ENCODE assay signal across 8 mouse cellular contexts in genomic region chr8:107403038-107403781, GRCm38 (mm10). TPM values are rescaled to one million over a fixed set of nuclear protein-coding genes. Genes with fewer than 3 reads are reported as not detected.
DNase-seq lines count a peak whose midpoint lies in the region; ATAC-seq and TF ChIP-seq lines count a peak whose summit lies in the region.

TSS of gene Nqo1 (minus strand) at chr8:107403206.

- TF ChIP-seq CTCF in kidney, postnatal 0 days (IDR thresholded peaks at IDR 0.05; ENCODE audit: low read depth): no peak
- TF ChIP-seq CTCF in liver, adult 2 months (IDR thresholded peaks at IDR 0.05; ENCODE audit: low read depth, low read length): no peak

- peak; percentile 92 for DNase-seq in c-Kit-negative CD71-positive TER-119-positive erythroid progenitor cells, embryonic 14.5 days (ENCODE audit: low read depth, low spot score)
- peak; percentile 91 for DNase-seq in fibroblast of lung, adult 2 months (ENCODE audit: low read depth)
- DNase-seq in kidney, postnatal 0 days (ENCODE audit: low spot score): peak; percentile 95
- DNase-seq in liver, adult 2 months (ENCODE audit: extremely low read depth, low read depth, low spot score): peak; percentile 76
- peak; percentile 76 to 84 for DNase-seq in spleen, postnatal 4 days (ENCODE audit: low spot score in 2 of 2)

- 0 out of 2 replicates have a peak, but pooled peaks cover 2% of the 10 kb centered on the region for H3K27me3 ChIP-seq in heart, embryonic 13.5 days (replicated peaks)
- H3K27me3 ChIP-seq in kidney, postnatal 0 days (ENCODE audit: insufficient read depth, low read length): no peaks in the 10 kb centered on the region
- no peaks in the 10 kb centered on the region for H3K27me3 ChIP-seq in liver, adult 2 months (ENCODE audit: control insufficient read depth, insufficient read depth, low read length)

- H3K79me2 ChIP-seq in liver, adult 2 months (ENCODE audit: control insufficient read depth, insufficient read depth, low read length): no peaks in the 10 kb centered on the region

- no peaks in the 10 kb centered on the region for H3K9me3 ChIP-seq in heart, embryonic 13.5 days
- H3K9me3 ChIP-seq in kidney, postnatal 0 days (replicated peaks; ENCODE audit: low read length): no peaks in the 10 kb centered on the region

- WGBS in heart, embryonic 13.5 days: 14% methylated on average over 22 of the region's 22 CpGs
- 7% methylated on average over 22 of the region's 22 CpGs for WGBS in kidney, postnatal 0 days
- 18% methylated on average over 22 of the region's 22 CpGs for WGBS in liver, adult 2 months

- peaks cover 6% of the 10 kb centered on the region; the same call in 1 of the 2 replicates for H3K36me3 ChIP-seq in heart, embryonic 13.5 days
- H3K36me3 ChIP-seq in kidney, postnatal 0 days (ENCODE audit: insufficient read depth, low read length): no peaks in the 10 kb centered on the region
- H3K36me3 ChIP-seq in liver, adult 2 months (ENCODE audit: control insufficient read depth, insufficient read depth, low read length): no peaks in the 10 kb centered on the region

- peak within 1 kb of the TSS; percentile 47 for H3K4me3 ChIP-seq in heart, embryonic 13.5 days
- H3K4me3 ChIP-seq in kidney, postnatal 0 days (replicated peaks; ENCODE audit: low read depth, low read length): peak within 1 kb of the TSS; percentile 16
- peak within 1 kb of the TSS; percentile 55 for H3K4me3 ChIP-seq in liver, adult 2 months (ENCODE audit: insufficient read depth, low read depth, low read length)

- H3K27ac ChIP-seq in heart, embryonic 13.5 days (replicated peaks): peak within 1 kb of the TSS; percentile 65
- H3K27ac ChIP-seq in kidney, postnatal 0 days: no peak within 1 kb of the TSS; the same call in 1 of the 2 replicates
- H3K27ac ChIP-seq in liver, adult 2 months (replicated peaks; ENCODE audit: insufficient read depth, low read depth, low read length): no peak within 1 kb of the TSS; the same call in 1 of the 2 replicates

- ATAC-seq in CD4-positive, CD25-positive, alpha-beta regulatory T cell, adult 4 months: peak; percentile 71
- peak; percentile 92 for ATAC-seq in heart, embryonic 13.5 days (ENCODE audit: extremely low read depth, insufficient number of reproducible peaks, low FRiP score, low TSS enrichment)
- peak; percentile 97 for ATAC-seq in kidney, postnatal 0 days (replicated peaks; ENCODE audit: low FRiP score, low read depth)
- ATAC-seq in monocyte, adult 5-6 weeks (replicated peaks; ENCODE audit: insufficient number of reproducible peaks, low FRiP score, low TSS enrichment, poor library complexity, severe bottlenecking): peak; percentile 57

- peak within 1 kb of the TSS; percentile 60 for H3K9ac ChIP-seq in heart, embryonic 13.5 days
- peak within 1 kb of the TSS; percentile 32 for H3K9ac ChIP-seq in kidney, postnatal 0 days (ENCODE audit: low read depth, low read length)
- H3K9ac ChIP-seq in liver, adult 2 months (ENCODE audit: low read depth, low read length): 0 out of 2 replicates have a peak within 1 kb of the TSS, but pooled peaks have one; percentile 14

- no peak for TF ChIP-seq POLR2A in liver, adult 2 months (IDR thresholded peaks at IDR 0.05; ENCODE audit: extremely low read depth, insufficient read depth, low read length)

- peak within 1 kb of the TSS; percentile 69 for H3K4me2 ChIP-seq in heart, embryonic 13.5 days
- peak within 1 kb of the TSS; percentile 56 for H3K4me2 ChIP-seq in kidney, postnatal 0 days (ENCODE audit: low read length)

- H3K4me1 ChIP-seq in heart, embryonic 13.5 days: peaks cover 15% of the 10 kb centered on the region
- H3K4me1 ChIP-seq in kidney, postnatal 0 days (replicated peaks; ENCODE audit: insufficient read depth, low read length): 0 out of 2 replicates have a peak, but pooled peaks cover 6% of the 10 kb centered on the region
- H3K4me1 ChIP-seq in liver, adult 2 months (ENCODE audit: control insufficient read depth, insufficient read depth, low read length): peaks cover 3% of the 10 kb centered on the region; the same call in 1 of the 2 replicates

RNA-seq across cellular contexts. Expression of gene Nqo1, which starts in this region (rescaled TPM):
- polyA plus RNA-seq in CD4-positive, CD25-positive, alpha-beta regulatory T cell, adult 4 months (2017; shearing (Covaris generic)): 1 to 10 TPM; 1.0 to 1.3 TPM
- polyA plus RNA-seq in heart, embryonic 13.5 days (2015; fragmentation: Nextera tagmentation; extraction: Ambion mirVana): 5.7 and 5.9 TPM in 2 replicates
- 15.9 and 21.2 TPM in 2 replicates for polyA plus RNA-seq in kidney, postnatal 0 days (2015; fragmentation: Nextera tagmentation; extraction: Ambion mirVana)
- total RNA-seq in liver, adult 2 months (2014; rRNA removed): 20.0 and 20.6 TPM in 2 replicates
- polyA plus RNA-seq in liver, adult 2 months (2012; rRNA removed): 12.6 and 13.8 TPM in 2 replicates
- total RNA-seq in monocyte, adult 5-6 weeks (2017): 0.78 to 4.0 TPM (median 3.0 TPM) in 3 replicates
